Mouse (Mus musculus): Measurements from ENCODE around the gene Ano10. TPM values are rescaled to one million over a fixed set of nuclear protein-coding genes. Genes with fewer than 3 reads are reported as not detected.

Gene Ano10
- 10 to 100 TPM; 33.9 to 50.8 TPM for polyA plus RNA-seq (2017; shearing (Covaris generic))

GRCm38 (mm10) chr9:122294242-122294881, at the start of gene Ano10:
Ano10 (minus strand) TSS chr9:122294423.

Other genes starting within 250 kb of the Ano10 start
- gene Snrk, start 177.2 kb downstream of the Ano10 start, polyA plus RNA-seq (2017; shearing (Covaris generic)) = 100 to 1,000 TPM; 103 to 155 TPM
- 10 to 100 TPM; 14.6 to 20.3 TPM for gene Abhd5, start 57.2 kb upstream of the Ano10 start, polyA plus RNA-seq (2017; shearing (Covaris generic))